Comparison of ENCODE assay signal across 18 mouse cellular contexts in the genomic region with DNA sequence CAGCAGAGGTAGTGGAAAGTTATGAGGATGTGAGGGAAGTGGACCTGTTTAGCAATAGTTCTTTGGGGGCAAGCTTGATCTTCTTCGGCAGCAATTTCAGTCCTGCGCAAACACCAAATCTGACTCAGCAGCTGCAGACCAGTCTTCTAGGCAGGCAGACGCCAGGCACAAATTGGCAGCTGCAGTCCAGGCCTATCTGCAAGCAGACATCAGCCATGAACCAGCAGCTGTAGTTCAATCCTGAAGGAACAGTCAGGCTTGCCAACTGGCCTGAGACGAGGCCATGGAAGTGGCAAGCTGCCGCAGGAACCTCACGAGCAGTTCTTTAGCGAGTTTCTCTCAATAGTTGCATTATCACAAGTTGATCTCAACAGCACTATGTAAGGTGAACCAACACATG.
DNase-seq lines count a peak whose midpoint lies in the region; ATAC-seq and TF ChIP-seq lines count a peak whose summit lies in the region.
"Had no signal": no experiment of that assay in that cellular context is flagged by ENCODE, and none has a peak within 500 bp of the region (broad histone marks: within the 10 kb centered on the region; RNA-seq: fewer than 3 reads in every experiment).

No protein-coding gene starts in this region.

- no peaks in the 10 kb centered on the region for H3K27me3 ChIP-seq in heart, adult 2 months (ENCODE audit: control insufficient read depth, insufficient read depth, low read length)
- no peaks in the 10 kb centered on the region for H3K27me3 ChIP-seq in heart, embryonic 11.5 days (ENCODE audit: control insufficient read depth, insufficient read depth, low read length)
- no peaks in the 10 kb centered on the region for H3K27me3 ChIP-seq in forebrain, embryonic 11.5 days (ENCODE audit: control insufficient read depth, insufficient read depth, low read length)
- H3K27me3 ChIP-seq: CH12.LX; kidney, embryonic 15.5 days; lung, embryonic 15.5 days; stomach, embryonic 15.5 days had no signal

- no peak overlapping the region for H3K4me2 ChIP-seq in heart, embryonic 11.5 days
- no peak overlapping the region for H3K4me2 ChIP-seq in forebrain, embryonic 11.5 days (ENCODE audit: low read depth, low read length, severe bottlenecking)
- H3K4me2 ChIP-seq: kidney, embryonic 15.5 days; lung, embryonic 15.5 days; midbrain, embryonic 11.5 days; stomach, embryonic 15.5 days had no signal

- H3K9me3 ChIP-seq in heart, embryonic 11.5 days (replicated peaks; ENCODE audit: control insufficient read depth, low read length), result no peaks in the 10 kb centered on the region
- H3K9me3 ChIP-seq in forebrain, embryonic 11.5 days (ENCODE audit: control insufficient read depth, low read length), result no peaks in the 10 kb centered on the region
- H3K9me3 ChIP-seq: kidney, embryonic 15.5 days; lung, embryonic 15.5 days; stomach, embryonic 15.5 days had no signal

- no peak for ATAC-seq in heart, embryonic 11.5 days (replicated peaks; ENCODE audit: insufficient number of reproducible peaks, low FRiP score, low TSS enrichment)
- no peak for ATAC-seq in forebrain, embryonic 11.5 days (replicated peaks; ENCODE audit: low FRiP score)
- ATAC-seq: activated CD4-positive, CD25-positive, alpha-beta regulatory T cell, adult 4 months had no signal

- TF ChIP-seq EP300 in heart, adult 2 months (IDR thresholded peaks at IDR 0.05; ENCODE audit: insufficient read depth, low read depth, low read length), result no peak

- TF ChIP-seq CTCF in heart, adult 2 months (IDR thresholded peaks at IDR 0.05), result no peak

- 67% methylated on average over 7 of the region's 7 CpGs for WGBS in heart, adult 2 months
- WGBS in heart, embryonic 11.5 days (ENCODE audit: insufficient replicate concordance), result 87% methylated on average over 7 of the region's 7 CpGs
- WGBS in forebrain, embryonic 11.5 days, result 93% methylated on average over 7 of the region's 7 CpGs

- peak; percentile 52 to 69 for DNase-seq in heart, adult 2 months
- DNase-seq in testis, postnatal 14 days (ENCODE audit: low spot score), result peak; percentile 43
- no peak for DNase-seq in testis, postnatal 10 days (ENCODE audit: low spot score)
- peak; percentile 68 for DNase-seq in gastrocnemius, postnatal 25 days
- no peak for DNase-seq in forebrain, embryonic 11.5 days (ENCODE audit: low spot score)
- no peak for DNase-seq in embryo, embryonic 10 days (ENCODE audit: low spot score)
- DNase-seq: embryo, embryonic 11 days; liver; thymus, postnatal 36 days had no signal

- H3K27ac ChIP-seq in heart, adult 2 months, result no peak overlapping the region
- H3K27ac ChIP-seq in heart, embryonic 11.5 days (ENCODE audit: low read depth, low read length), result no peak overlapping the region
- no peak overlapping the region for H3K27ac ChIP-seq in forebrain, embryonic 11.5 days (ENCODE audit: low read depth, low read length)
- H3K27ac ChIP-seq: kidney, embryonic 15.5 days; left cerebral cortex, adult 2 months; lung, embryonic 15.5 days; stomach, embryonic 15.5 days had no signal

- no peaks in the 10 kb centered on the region for H3K79me2 ChIP-seq in heart, adult 2 months (replicated peaks; ENCODE audit: control insufficient read depth, insufficient read depth, low read length)

- no peaks in the 10 kb centered on the region; the same call in 1 of the 2 replicates for H3K4me1 ChIP-seq in heart, adult 2 months (ENCODE audit: control insufficient read depth, insufficient read depth, low read length)
- no peaks in the 10 kb centered on the region for H3K4me1 ChIP-seq in heart, embryonic 11.5 days (ENCODE audit: control insufficient read depth, insufficient read depth, low read length)
- no peaks in the 10 kb centered on the region for H3K4me1 ChIP-seq in forebrain, embryonic 11.5 days (replicated peaks; ENCODE audit: control insufficient read depth, insufficient read depth, low read length)
- H3K4me1 ChIP-seq: kidney, embryonic 15.5 days; lung, embryonic 15.5 days; stomach, embryonic 15.5 days had no signal

- H3K36me3 ChIP-seq in heart, adult 2 months (ENCODE audit: control insufficient read depth, insufficient read depth, low read length), result no peaks in the 10 kb centered on the region
- no peaks in the 10 kb centered on the region for H3K36me3 ChIP-seq in heart, embryonic 11.5 days (ENCODE audit: control insufficient read depth, insufficient read depth, low read length)
- H3K36me3 ChIP-seq in forebrain, embryonic 11.5 days (ENCODE audit: control insufficient read depth, insufficient read depth, low read length), result no peaks in the 10 kb centered on the region
- H3K36me3 ChIP-seq: kidney, embryonic 15.5 days; lung, embryonic 15.5 days; stomach, embryonic 15.5 days had no signal

- no peak overlapping the region for H3K4me3 ChIP-seq in heart, adult 2 months
- no peak overlapping the region for H3K4me3 ChIP-seq in heart, embryonic 11.5 days (ENCODE audit: low read depth, low read length)
- H3K4me3 ChIP-seq in forebrain, embryonic 11.5 days (ENCODE audit: low read depth, low read length), result no peak overlapping the region
- H3K4me3 ChIP-seq: erythroblast, embryonic 14.5 days; kidney, embryonic 15.5 days; left cerebral cortex, adult 2 months; lung, embryonic 15.5 days; stomach, embryonic 15.5 days had no signal

- no peak overlapping the region for H3K9ac ChIP-seq in heart, adult 2 months (ENCODE audit: low read depth, low read length)
- H3K9ac ChIP-seq in heart, embryonic 11.5 days (ENCODE audit: low read depth, low read length), result no peak overlapping the region
- no peak overlapping the region for H3K9ac ChIP-seq in forebrain, embryonic 11.5 days (ENCODE audit: low read length)
- H3K9ac ChIP-seq: kidney, embryonic 15.5 days; lung, embryonic 15.5 days; stomach, embryonic 15.5 days had no signal

- no peak for TF ChIP-seq POLR2A in heart, adult 2 months (IDR thresholded peaks at IDR 0.05; ENCODE audit: insufficient read depth, low read depth, low read length)

- intact Hi-C loops in heart, adult 2 months (cut with DNase I), result no loop called here

Comparison
In these comparisons a context has a peak if more than half of its experiments do, and no peak if none do; other contexts are left out.
1. DNase-seq: peak in heart, adult 2 months (2 of 2), testis, postnatal 14 days (single experiment) and gastrocnemius, postnatal 25 days (single experiment); none in testis, postnatal 10 days (single experiment), forebrain, embryonic 11.5 days (single experiment) and embryo, embryonic 10 days (single experiment).